Mouse (Mus musculus) ES-E14 (cell line): ENCODE measurements around the gene Fntb. TPM values are rescaled to one million over a fixed set of nuclear protein-coding genes. Genes with fewer than 3 reads are reported as not detected.

ENCODE experiments used
- DNase-seq: peaks from one replicate; pipeline ENCODE4 v3.0.0-alpha.2; 2013; ENCODE audit warnings: low read depth, low spot score
- H3K27ac ChIP-seq: 2 replicates; pipeline ENCODE4 v1.5.1; 2012; ENCODE audit warnings: low read depth, mild to moderate bottlenecking, low read length, moderate library complexity, mixed read lengths; ENCODE audit not compliant: poor library complexity, insufficient read depth, severe bottlenecking
- H3K36me3 ChIP-seq: 2 replicates; pipeline ENCODE4 v1.6.1; 2012; ENCODE audit warnings: mild to moderate bottlenecking, low read length, moderate library complexity, mixed read lengths; ENCODE audit not compliant: control insufficient read depth, poor library complexity, insufficient read depth, severe bottlenecking
- H3K4me1 ChIP-seq, 2 experiments: fragments of 150-350 bp in 1 of 2; sonication (generic) in 1 of 2; 2 replicates each; pipeline ENCODE4 v1.6.1; 2012; ENCODE audit warnings: low read length in 2 of 2, mild to moderate bottlenecking in 1 of 2, mixed read lengths in 1 of 2; ENCODE audit not compliant: control insufficient read depth in 2 of 2, insufficient read depth in 2 of 2, poor library complexity in 1 of 2
- H3K4me3 ChIP-seq, 2 experiments: fragments of 150-350 bp in 1 of 2; sonication (generic) in 1 of 2; 2 replicates each; pipeline ENCODE4 v1.5.1; 2012; ENCODE audit warnings: low read length in 2 of 2, low read depth in 1 of 2, mild to moderate bottlenecking in 1 of 2, mixed read lengths in 1 of 2; ENCODE audit not compliant: insufficient read depth in 1 of 2, poor library complexity in 1 of 2, severe bottlenecking in 1 of 2
- H3K9ac ChIP-seq: 2 replicates; pipeline ENCODE4 v1.6.1; 2012; ENCODE audit warnings: low read depth, mild to moderate bottlenecking, low read length, mixed read lengths; ENCODE audit not compliant: poor library complexity, insufficient read depth, severe bottlenecking
- H3K9me3 ChIP-seq: fragments of 150-350 bp; sonication (generic); 2 replicates; pipeline ENCODE4 v1.6.1; 2012; ENCODE audit warnings: low read depth, mild to moderate bottlenecking, low read length; ENCODE audit not compliant: control insufficient read depth, insufficient read depth
- CHD2 ChIP-seq: IDR thresholded peaks from 2 replicates; pipeline ENCODE4 v1.6.1; 2014; ENCODE audit warnings: mild to moderate bottlenecking, low read depth, low read length, inconsistent platforms
- HCFC1 ChIP-seq: IDR thresholded peaks from 2 replicates; pipeline ENCODE4 v1.6.1; 2012; ENCODE audit warnings: low read length, inconsistent platforms, borderline replicate concordance; ENCODE audit not compliant: insufficient read depth
- MAFK ChIP-seq: IDR thresholded peaks from 2 replicates; pipeline ENCODE4 v1.6.1; 2014; ENCODE audit warnings: mild to moderate bottlenecking, low read depth, low read length, inconsistent platforms; ENCODE audit not compliant: insufficient read depth
- ZC3H11A ChIP-seq: IDR thresholded peaks from 2 replicates; pipeline ENCODE4 v1.6.1; 2012; ENCODE audit warnings: low read depth, mild to moderate bottlenecking, inconsistent platforms, low read length, borderline replicate concordance
- ZNF384 ChIP-seq: IDR thresholded peaks from 2 replicates; pipeline ENCODE4 v1.6.1; 2012; ENCODE audit warnings: low read depth, low read length, inconsistent platforms
- in situ Hi-C, 2 experiments: fragments of 600-800 bp; cut with MboI; formaldehyde crosslinking; loops; one replicate each; pipeline ENCODE4 v1.15.1; 2025; ENCODE audit warnings: low sequenced_read_pairs in 2 of 2, inconsistent platforms in 1 of 2; ENCODE audit not compliant: unreplicated experiment in 2 of 2
- total RNA-seq: library from RNA; depleted of rRNA; stranded (reverse); fragments of 300-350 nt; gene quantifications from 2 replicates; pipeline ENCODE4 v1.2.3, GENCODE M21; 2012

Fntb gene
- total RNA-seq, 1 experiment = 24.0 TPM

- peak overlapping the region; percentile 68 for H3K27ac ChIP-seq
- TF ChIP-seq MAFK (no peak), HCFC1 (peak; percentile 94), ZC3H11A (peak; percentile 87), CHD2 (no peak), ZNF384 (peak; percentile 61)
Measured at GRCm38 (mm10) chr12:76837101-76837843, 71.9 kb downstream of the Fntb start.

GRCm38 (mm10) chr12:76837844-76838650, 72.7 kb downstream of the Fntb start:
- DNase-seq = no peak
- Histone ChIP-seq H3K4me1 (peaks cover 0 to 6% of the 10 kb centered on the region in 2 experiments; a peak in 2 of 4 replicates), H3K9ac (peak overlapping the region; percentile 94), H3K4me3 (peak overlapping the region; percentile 80 to 93), H3K27ac (no peak overlapping the region; the same call in 1 of the 2 replicates), H3K36me3 (no peaks in the 10 kb centered on the region), H3K9me3 (no peaks in the 10 kb centered on the region)
- TF ChIP-seq CHD2 (no peak), HCFC1 (no peak), ZNF384 (no peak), MAFK (no peak), ZC3H11A (no peak)
- in situ Hi-C loops = no loop called here

More at GRCm38 (mm10) chr12:76837101-76837843, 71.9 kb downstream of the Fntb start:
- H3K9ac ChIP-seq = peak overlapping the region; percentile 94
- peaks cover 0 to 6% of the 10 kb centered on the region in 2 experiments; a peak in 2 of 4 replicates for H3K4me1 ChIP-seq
- H3K36me3 ChIP-seq = no peaks in the 10 kb centered on the region
- peak overlapping the region; percentile 80 to 93 for H3K4me3 ChIP-seq
- in situ Hi-C loops = no loop called here
- H3K9me3 ChIP-seq = no peaks in the 10 kb centered on the region
- peak; percentile 96 for DNase-seq

- H3K27ac ChIP-seq = no peak overlapping the region
- H3K9me3 ChIP-seq = no peaks in the 10 kb centered on the region
- TF ChIP-seq ZNF384 (no peak), MAFK (peak; percentile 84)
- no peaks in the 10 kb centered on the region for H3K36me3 ChIP-seq
- peaks cover 0 to 6% of the 10 kb centered on the region in 2 experiments; a peak in 2 of 4 replicates for H3K4me1 ChIP-seq
- no peak overlapping the region for H3K9ac ChIP-seq
- DNase-seq = no peak
- H3K4me3 ChIP-seq = no peak overlapping the region
- in situ Hi-C loops = no loop called here
Measured at GRCm38 (mm10) chr12:76839298-76839697, 73.9 kb downstream of the Fntb start.

- Histone ChIP-seq H3K9me3 (no peaks in the 10 kb centered on the region), H3K27ac (no peak overlapping the region), H3K9ac (no peak overlapping the region), H3K4me3 (peak overlapping the region in 1 of 2 experiments; percentile 24; a peak in 2 of 4 replicates), H3K4me1 (peaks cover 0 to 6% of the 10 kb centered on the region in 2 experiments; a peak in 3 of 4 replicates), H3K36me3 (no peaks in the 10 kb centered on the region)
- no peak for DNase-seq
- no peak for TF ChIP-seq ZNF384
- no peak for TF ChIP-seq MAFK
- no peak for TF ChIP-seq ZC3H11A
- no peak for TF ChIP-seq CHD2
- no peak for TF ChIP-seq HCFC1
- in situ Hi-C loops = no loop called here
Measured at GRCm38 (mm10) chr12:76840081-76840480, 74.7 kb downstream of the Fntb start.
